Mouse (Mus musculus) small intestine, adult 2 months (tissue): ENCODE results near the gene Mtnr1b.

Experiments used
- CTCF ChIP-seq: fragments of 200-500 bp; IDR thresholded peaks from 2 replicates; pipeline ENCODE4 v1.5.1; 2012; ENCODE audit warnings: low read depth, mild to moderate bottlenecking, control low read depth, inconsistent platforms, low read length, moderate library complexity, mixed read lengths; ENCODE audit not compliant: insufficient replicate concordance, insufficient read length; ENCODE audit errors: extremely low read depth
- POLR2A ChIP-seq: fragments of 200-500 bp; IDR thresholded peaks from 2 replicates; pipeline ENCODE4 v1.6.1; 2012; ENCODE audit warnings: low read depth, mild to moderate bottlenecking, control low read depth, inconsistent platforms, low read length, moderate library complexity

DNA sequence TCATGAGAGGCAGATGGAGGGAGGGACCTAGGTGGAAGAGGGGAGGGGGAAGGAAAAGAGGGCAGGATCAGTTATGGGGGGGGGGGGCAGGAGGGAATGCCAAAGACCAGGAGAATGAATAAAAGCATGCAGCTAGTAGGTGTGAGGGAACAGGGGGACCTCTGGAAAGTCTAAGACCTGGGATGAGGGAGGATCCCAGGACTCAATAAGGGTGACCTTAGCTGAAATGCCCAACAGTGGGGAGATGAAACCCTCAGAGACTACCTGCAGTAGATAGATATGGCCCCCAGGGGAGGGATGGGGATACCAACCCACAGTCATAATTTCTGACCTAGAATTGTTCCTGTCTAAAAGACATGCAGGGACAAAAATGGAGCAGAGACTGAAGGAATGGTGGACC lies 6.4 kb upstream of the Mtnr1b start:
- no peak for TF ChIP-seq CTCF
- no peak for TF ChIP-seq POLR2A
